Mouse (Mus musculus): Measurements from ENCODE around the gene Catsperg1. TPM values are rescaled to one million over a fixed set of nuclear protein-coding genes. Genes with fewer than 3 reads are reported as not detected.
"Not testable (repeated sequence)": the region's sequence is repeated elsewhere in the genome, so short reads cannot be mapped to it uniquely, and the experiment has no call there.

The Catsperg1 gene
- polyA plus RNA-seq, 1 experiment from 2014 or later: 0.19 TPM

DNA sequence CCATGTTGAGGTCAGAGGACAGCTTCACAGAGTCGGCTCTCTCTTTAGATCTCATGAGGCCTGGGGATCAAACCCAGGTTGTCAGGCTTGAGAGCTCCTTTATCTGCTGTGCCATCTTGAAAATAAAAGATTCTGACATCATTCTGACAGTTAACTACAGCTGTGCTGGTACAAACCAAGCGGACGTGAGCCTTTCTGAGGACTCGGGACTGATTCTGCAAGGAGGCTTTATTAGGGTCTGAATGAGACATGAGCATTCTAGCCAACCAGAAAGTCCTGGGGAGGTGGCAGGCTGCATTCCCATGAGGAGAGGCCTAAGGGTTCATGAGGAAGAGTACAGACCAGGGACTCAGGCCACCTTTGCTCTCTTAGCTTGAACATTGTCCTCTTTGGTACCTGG lies 32.5 kb downstream of the Catsperg1 start:
- DNase-seq (ENCODE audit: low spot score); ATAC-seq (ENCODE audit: low read depth): not testable (repeated sequence)
- WGBS: 90% methylated on average over 4 of the region's 4 CpGs

DNA sequence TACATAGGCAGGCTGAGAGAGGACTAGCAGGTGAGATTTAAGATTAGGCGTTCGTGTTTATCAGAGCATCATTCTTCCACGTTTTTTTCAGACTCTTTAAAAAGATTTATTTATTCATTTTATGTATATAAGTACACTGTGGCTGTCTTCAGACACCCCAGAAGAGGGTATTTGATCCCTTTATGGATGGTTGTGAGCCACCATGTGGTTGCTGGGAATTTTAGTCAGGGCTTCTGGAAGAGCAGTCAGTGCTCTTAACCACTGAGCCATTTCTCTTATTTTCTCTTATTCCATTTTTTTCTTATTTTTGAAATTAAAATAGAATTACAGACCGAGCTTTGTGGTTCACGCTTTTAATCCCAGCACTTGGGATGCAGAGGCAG lies 33.0 kb downstream of the Catsperg1 start:
- Histone ChIP-seq H3K27ac (replicated peaks; ENCODE audit: low read depth, low read length) (no peak overlapping the region), H3K9me3 (ENCODE audit: control insufficient read depth, low read length) (no peaks in the 10 kb centered on the region), H3K9ac (ENCODE audit: low read depth, low read length) (no peak overlapping the region), H3K4me2 (ENCODE audit: low read depth, low read length) (peak overlapping the region; percentile 81), H3K36me3 (ENCODE audit: control insufficient read depth, insufficient read depth, low read length) (peaks cover 18% of the 10 kb centered on the region; the same call in 1 of the 2 replicates), H3K4me1 (ENCODE audit: control insufficient read depth, insufficient read depth, low read length) (peaks cover 10% of the 10 kb centered on the region; the same call in 1 of the 2 replicates), H3K27me3 (replicated peaks; ENCODE audit: control insufficient read depth, insufficient read depth, low read length) (no peaks in the 10 kb centered on the region), H3K4me3 (ENCODE audit: low read depth, low read length) (peak overlapping the region; percentile 73)
- 38% methylated on average over 5 of the region's 5 CpGs for WGBS
- DNase-seq (ENCODE audit: low spot score) (no peak), ATAC-seq (ENCODE audit: low read depth) (peak; percentile 19)

More for the DNA sequence above, 32.5 kb downstream of the Catsperg1 start:
- H3K9me3 ChIP-seq (ENCODE audit: control insufficient read depth, low read length); H3K27ac ChIP-seq (replicated peaks; ENCODE audit: low read depth, low read length); H3K4me3 ChIP-seq (ENCODE audit: low read depth, low read length); H3K9ac ChIP-seq (ENCODE audit: low read depth, low read length); H3K4me2 ChIP-seq (ENCODE audit: low read depth, low read length); H3K4me1 ChIP-seq (ENCODE audit: control insufficient read depth, insufficient read depth, low read length); H3K27me3 ChIP-seq (replicated peaks; ENCODE audit: control insufficient read depth, insufficient read depth, low read length): not testable (repeated sequence)
- H3K36me3 ChIP-seq (ENCODE audit: control insufficient read depth, insufficient read depth, low read length): peaks cover 14% of the 10 kb centered on the region; the same call in 1 of the 2 replicates

DNA sequence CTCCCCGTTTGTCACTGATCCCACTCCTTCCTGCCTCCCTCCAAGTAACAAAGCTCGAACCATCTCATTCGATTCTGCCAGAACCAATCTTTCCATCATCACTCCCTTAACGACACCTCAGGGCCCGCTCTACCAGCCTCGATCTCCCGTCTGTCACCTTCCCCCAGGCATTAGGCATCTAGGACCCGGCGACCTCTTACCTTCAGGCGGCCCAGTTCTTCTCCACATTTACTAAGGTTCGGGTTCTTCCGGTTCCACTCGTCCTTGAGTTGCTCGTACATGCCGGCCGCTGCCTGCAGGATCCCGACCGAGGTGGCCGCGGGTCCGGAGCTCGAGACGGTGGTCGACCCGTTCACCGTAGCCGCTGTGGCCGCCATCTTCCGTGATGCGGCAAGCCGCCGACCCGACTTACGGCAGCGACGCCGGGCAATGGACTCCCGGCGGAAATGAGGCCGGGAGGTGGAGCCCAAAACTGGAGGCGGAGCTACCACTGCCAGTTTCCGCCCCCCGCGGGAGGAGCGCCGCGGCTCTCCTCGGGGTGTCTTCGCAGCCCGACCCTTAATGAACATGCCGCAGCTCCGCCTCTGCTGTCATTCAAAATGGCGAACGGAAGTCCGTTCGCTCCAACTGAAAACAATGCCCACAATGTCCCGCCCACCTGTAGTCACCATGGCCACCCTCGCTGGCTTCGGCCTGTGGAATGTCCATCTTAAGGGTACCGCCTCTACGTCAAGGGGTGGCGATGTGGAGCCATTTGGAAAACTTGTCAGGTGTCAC lies 33.6 kb downstream of the Catsperg1 start, which contains the start of gene Psmd8:
Gene Psmd8, minus strand, starts transcription at position 625 of the 777 bp plus-strand sequence.
- H3K27ac ChIP-seq (replicated peaks; ENCODE audit: low read depth, low read length): peak within 1 kb of the TSS; percentile 66
- H3K9ac ChIP-seq (ENCODE audit: low read depth, low read length): peak within 1 kb of the TSS; percentile 89

DNA sequence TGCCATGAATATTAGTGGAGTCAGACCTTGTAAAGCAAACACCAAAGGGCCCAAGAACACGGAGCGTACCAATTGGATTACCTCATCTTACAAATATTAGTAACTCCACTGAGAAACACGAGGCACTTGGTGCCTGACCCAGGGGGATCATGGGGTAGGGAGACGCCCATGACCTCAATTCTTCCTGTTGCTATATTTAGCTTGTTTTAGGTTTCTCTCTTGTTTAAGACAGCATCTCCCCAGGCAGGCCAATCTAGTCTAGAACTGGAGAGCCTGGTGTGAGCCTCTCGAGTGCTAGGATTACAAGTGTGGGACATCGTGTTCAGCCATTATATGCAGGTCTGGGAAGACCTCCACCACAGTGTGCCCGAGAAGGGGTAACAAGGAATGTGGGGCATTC lies 34.5 kb downstream of the Catsperg1 start:
- peak overlapping the region; percentile 81 for H3K4me2 ChIP-seq (ENCODE audit: low read depth, low read length)

More for the DNA sequence above, 33.6 kb downstream of the Catsperg1 start, which contains the start of gene Psmd8:
- H3K27me3 ChIP-seq (replicated peaks; ENCODE audit: control insufficient read depth, insufficient read depth, low read length): no peaks in the 10 kb centered on the region
- DNase-seq (ENCODE audit: low spot score): peak; percentile 99
- H3K36me3 ChIP-seq (ENCODE audit: control insufficient read depth, insufficient read depth, low read length): peaks cover 24% of the 10 kb centered on the region
- ATAC-seq (ENCODE audit: low read depth): peak; percentile 97
- WGBS: under 1% methylated on average over 62 of the region's 62 CpGs
- H3K4me2 ChIP-seq (ENCODE audit: low read depth, low read length): peak within 1 kb of the TSS; percentile 81
- H3K4me3 ChIP-seq (ENCODE audit: low read depth, low read length): peak within 1 kb of the TSS; percentile 73
- peaks cover 10% of the 10 kb centered on the region; the same call in 1 of the 2 replicates for H3K4me1 ChIP-seq (ENCODE audit: control insufficient read depth, insufficient read depth, low read length)
- no peaks in the 10 kb centered on the region for H3K9me3 ChIP-seq (ENCODE audit: control insufficient read depth, low read length)

DNA sequence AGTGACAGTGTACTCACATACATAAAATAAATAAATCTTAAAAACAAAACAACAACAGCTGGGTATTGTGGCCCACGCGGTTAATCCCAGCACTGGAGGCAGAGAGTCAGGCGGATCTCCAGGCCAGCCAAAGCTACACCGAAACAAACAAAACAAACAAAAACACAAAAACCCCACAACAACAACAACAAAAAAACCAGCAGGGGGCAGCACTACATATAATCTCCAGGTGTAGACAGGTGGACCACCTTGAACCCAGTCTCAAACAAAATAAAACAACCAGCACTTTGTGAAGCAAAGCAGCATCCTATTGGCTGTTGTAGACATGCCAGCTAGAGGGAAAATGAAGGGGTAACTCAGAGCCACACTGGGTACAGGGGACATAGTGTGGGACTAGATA lies 35.7 kb downstream of the Catsperg1 start:
- 83% methylated on average over 4 of the region's 4 CpGs for WGBS
- Histone ChIP-seq H3K9me3 (ENCODE audit: control insufficient read depth, low read length) (no peaks in the 10 kb centered on the region), H3K9ac (ENCODE audit: low read depth, low read length) (no peak overlapping the region), H3K4me1 (ENCODE audit: control insufficient read depth, insufficient read depth, low read length) (peaks cover 10% of the 10 kb centered on the region; the same call in 1 of the 2 replicates), H3K27me3 (replicated peaks; ENCODE audit: control insufficient read depth, insufficient read depth, low read length) (peaks cover 20% of the 10 kb centered on the region), H3K4me3 (ENCODE audit: low read depth, low read length) (no peak overlapping the region), H3K4me2 (ENCODE audit: low read depth, low read length) (no peak overlapping the region), H3K36me3 (ENCODE audit: control insufficient read depth, insufficient read depth, low read length) (peaks cover 46% of the 10 kb centered on the region), H3K27ac (replicated peaks; ENCODE audit: low read depth, low read length) (no peak overlapping the region)
- ATAC-seq (ENCODE audit: low read depth): no peak
- no peak for DNase-seq (ENCODE audit: low spot score)

More for the DNA sequence above, 34.5 kb downstream of the Catsperg1 start:
- Histone ChIP-seq H3K36me3 (ENCODE audit: control insufficient read depth, insufficient read depth, low read length) (peaks cover 34% of the 10 kb centered on the region), H3K27me3 (replicated peaks; ENCODE audit: control insufficient read depth, insufficient read depth, low read length) (peaks cover 8% of the 10 kb centered on the region), H3K9me3 (ENCODE audit: control insufficient read depth, low read length) (no peaks in the 10 kb centered on the region), H3K4me3 (ENCODE audit: low read depth, low read length) (peak overlapping the region; percentile 73), H3K9ac (ENCODE audit: low read depth, low read length) (peak overlapping the region; percentile 89), H3K4me1 (ENCODE audit: control insufficient read depth, insufficient read depth, low read length) (peaks cover 10% of the 10 kb centered on the region; the same call in 1 of the 2 replicates), H3K27ac (replicated peaks; ENCODE audit: low read depth, low read length) (no peak overlapping the region)
- 32% methylated on average over 7 of the region's 7 CpGs for WGBS
- no peak for ATAC-seq (ENCODE audit: low read depth)
- no peak for DNase-seq (ENCODE audit: low spot score)

DNA sequence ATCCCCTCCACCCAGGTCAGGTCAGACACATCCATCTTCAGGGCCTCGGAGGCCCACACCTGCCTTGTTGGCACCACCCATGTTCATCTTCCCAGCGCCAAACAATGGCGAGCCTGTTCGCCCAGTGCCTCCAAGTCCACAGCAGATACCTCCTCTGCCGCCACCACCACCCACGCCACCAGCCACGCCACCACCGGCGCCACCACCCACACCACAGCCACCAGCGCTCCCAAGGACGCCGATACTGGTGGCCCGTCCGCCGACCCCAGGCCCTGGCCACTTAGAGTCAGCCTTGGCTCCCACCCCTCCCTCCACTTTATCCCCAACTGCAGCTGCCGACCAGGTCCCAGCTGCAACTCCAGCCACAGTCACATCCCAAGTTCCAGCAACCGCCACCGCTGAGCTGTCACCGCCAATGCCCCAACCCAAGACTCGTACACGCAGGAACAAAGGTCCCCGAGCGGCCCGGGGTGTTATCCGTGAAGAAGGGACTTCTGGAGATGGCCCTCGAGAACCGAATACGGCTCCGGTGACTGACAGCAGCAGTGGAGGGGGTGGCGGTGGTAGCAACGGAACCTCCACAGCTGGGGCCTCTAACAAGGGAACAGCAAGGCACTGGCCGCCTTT lies 41.3 kb downstream of the Catsperg1 start:
- H3K4me2 ChIP-seq (ENCODE audit: low read depth, low read length): no peak overlapping the region
- DNase-seq (ENCODE audit: low spot score): no peak

DNA sequence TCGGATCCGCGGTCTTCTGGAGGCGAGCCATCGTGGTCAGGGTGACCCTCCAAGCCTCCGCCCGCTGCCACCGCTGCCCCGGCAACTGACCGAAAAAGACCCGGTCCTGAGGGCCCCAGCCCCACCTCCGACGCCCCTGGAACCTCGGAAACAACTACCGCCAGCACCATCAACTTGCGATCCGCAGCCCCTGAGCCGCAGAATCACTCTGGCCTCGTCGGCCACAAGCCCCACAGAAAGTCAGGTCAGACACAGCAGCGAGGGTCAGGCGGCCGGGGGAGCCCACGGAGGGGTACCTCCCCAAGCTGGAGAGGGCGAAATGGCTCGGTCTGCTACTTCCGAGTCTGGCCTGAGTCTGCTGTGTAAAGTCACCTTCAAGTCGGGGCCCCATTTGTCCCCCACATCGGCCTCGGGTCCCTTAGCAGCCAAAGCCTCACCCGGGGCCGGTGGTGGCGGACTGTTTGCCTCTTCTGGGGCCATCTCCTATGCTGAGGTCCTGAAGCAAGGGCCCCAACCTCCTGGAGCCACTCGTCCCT lies 42.2 kb downstream of the Catsperg1 start:
- H3K27me3 ChIP-seq (replicated peaks; ENCODE audit: control insufficient read depth, insufficient read depth, low read length): peaks cover 42% of the 10 kb centered on the region
- H3K4me2 ChIP-seq (ENCODE audit: low read depth, low read length): peak overlapping the region; percentile 78
- H3K9me3 ChIP-seq (ENCODE audit: control insufficient read depth, low read length): no peaks in the 10 kb centered on the region
- peak overlapping the region; percentile 61 for H3K9ac ChIP-seq (ENCODE audit: low read depth, low read length)
- 9% methylated on average over 18 of the region's 34 CpGs for WGBS
- peaks cover 16% of the 10 kb centered on the region for H3K4me1 ChIP-seq (ENCODE audit: control insufficient read depth, insufficient read depth, low read length)
- DNase-seq (ENCODE audit: low spot score) (no peak), ATAC-seq (ENCODE audit: low read depth) (no peak)
- H3K4me3 ChIP-seq (ENCODE audit: low read depth, low read length): peak overlapping the region; percentile 59
- no peak overlapping the region for H3K27ac ChIP-seq (replicated peaks; ENCODE audit: low read depth, low read length)
- H3K36me3 ChIP-seq (ENCODE audit: control insufficient read depth, insufficient read depth, low read length): peaks cover 42% of the 10 kb centered on the region

More for the DNA sequence above, 41.3 kb downstream of the Catsperg1 start:
- ATAC-seq (ENCODE audit: low read depth): no peak
- Histone ChIP-seq H3K4me3 (ENCODE audit: low read depth, low read length) (peak overlapping the region; percentile 59; the same call in 1 of the 2 replicates), H3K27me3 (replicated peaks; ENCODE audit: control insufficient read depth, insufficient read depth, low read length) (peaks cover 42% of the 10 kb centered on the region), H3K36me3 (ENCODE audit: control insufficient read depth, insufficient read depth, low read length) (peaks cover 49% of the 10 kb centered on the region), H3K27ac (replicated peaks; ENCODE audit: low read depth, low read length) (no peak overlapping the region), H3K9ac (ENCODE audit: low read depth, low read length) (no peak overlapping the region), H3K9me3 (ENCODE audit: control insufficient read depth, low read length) (no peaks in the 10 kb centered on the region), H3K4me1 (ENCODE audit: control insufficient read depth, insufficient read depth, low read length) (peaks cover 16% of the 10 kb centered on the region)
- 32% methylated on average over 21 of the region's 32 CpGs for WGBS

DNA sequence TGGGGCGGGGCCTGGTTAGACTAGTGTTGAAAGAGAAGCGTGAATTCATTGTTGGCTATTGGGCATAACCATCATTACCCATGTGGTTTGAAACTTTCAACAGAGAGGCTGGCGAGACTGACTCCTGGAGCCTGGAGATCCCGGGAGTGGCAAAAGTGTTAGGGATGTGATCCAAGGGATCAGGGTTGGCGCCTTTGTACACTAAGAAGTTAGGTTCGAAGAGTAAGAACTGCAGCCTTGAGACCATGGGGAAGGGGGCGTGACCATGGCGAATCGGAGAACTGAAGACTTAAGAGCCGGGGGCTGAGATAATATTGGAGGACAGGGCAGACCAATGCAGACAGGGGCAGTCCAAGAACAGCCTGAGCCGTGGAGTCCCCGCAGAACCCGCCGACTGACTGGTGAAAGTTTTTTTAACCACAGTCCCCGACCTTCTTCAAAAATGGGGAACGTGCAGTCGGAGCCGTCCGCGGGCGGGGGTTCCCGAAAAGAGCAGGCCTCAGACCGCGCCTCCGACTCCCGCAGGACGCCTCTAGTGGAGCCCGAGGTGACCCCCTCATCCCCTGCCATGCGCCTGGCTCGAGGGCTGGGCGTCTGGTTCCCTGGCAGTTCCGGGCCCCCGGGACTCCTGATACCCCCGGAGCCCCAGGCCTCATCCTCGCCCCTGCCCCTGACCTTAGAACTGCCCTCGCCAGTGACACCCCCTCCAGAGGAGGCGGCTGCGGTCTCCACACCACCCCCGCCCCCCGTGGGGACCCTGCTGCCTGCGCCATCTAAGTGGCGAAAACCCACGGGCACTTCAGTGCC lies 42.9 kb downstream of the Catsperg1 start:
- H3K4me2 ChIP-seq (ENCODE audit: low read depth, low read length): peak overlapping the region; percentile 78
- H3K36me3 ChIP-seq (ENCODE audit: control insufficient read depth, insufficient read depth, low read length): peaks cover 36% of the 10 kb centered on the region
- DNase-seq (ENCODE audit: low spot score) (peak; percentile 50), ATAC-seq (ENCODE audit: low read depth) (no peak)
- 2% methylated on average over 38 of the region's 43 CpGs for WGBS
- peak overlapping the region; percentile 61 for H3K9ac ChIP-seq (ENCODE audit: low read depth, low read length)
- H3K27me3 ChIP-seq (replicated peaks; ENCODE audit: control insufficient read depth, insufficient read depth, low read length): peaks cover 42% of the 10 kb centered on the region
- no peak overlapping the region; the same call in 1 of the 2 replicates for H3K27ac ChIP-seq (replicated peaks; ENCODE audit: low read depth, low read length)
- no peaks in the 10 kb centered on the region for H3K9me3 ChIP-seq (ENCODE audit: control insufficient read depth, low read length)
- peak overlapping the region; percentile 59 for H3K4me3 ChIP-seq (ENCODE audit: low read depth, low read length)
- peaks cover 16% of the 10 kb centered on the region for H3K4me1 ChIP-seq (ENCODE audit: control insufficient read depth, insufficient read depth, low read length)
